Mouse (Mus musculus): ENCODE measurements around the gene Tdrd9. TPM values are rescaled to one million over a fixed set of nuclear protein-coding genes. Genes with fewer than 3 reads are reported as not detected.

Gene Tdrd9
- polyA plus RNA-seq, 1 experiment from 2014 or later: 0.17 TPM

DNA sequence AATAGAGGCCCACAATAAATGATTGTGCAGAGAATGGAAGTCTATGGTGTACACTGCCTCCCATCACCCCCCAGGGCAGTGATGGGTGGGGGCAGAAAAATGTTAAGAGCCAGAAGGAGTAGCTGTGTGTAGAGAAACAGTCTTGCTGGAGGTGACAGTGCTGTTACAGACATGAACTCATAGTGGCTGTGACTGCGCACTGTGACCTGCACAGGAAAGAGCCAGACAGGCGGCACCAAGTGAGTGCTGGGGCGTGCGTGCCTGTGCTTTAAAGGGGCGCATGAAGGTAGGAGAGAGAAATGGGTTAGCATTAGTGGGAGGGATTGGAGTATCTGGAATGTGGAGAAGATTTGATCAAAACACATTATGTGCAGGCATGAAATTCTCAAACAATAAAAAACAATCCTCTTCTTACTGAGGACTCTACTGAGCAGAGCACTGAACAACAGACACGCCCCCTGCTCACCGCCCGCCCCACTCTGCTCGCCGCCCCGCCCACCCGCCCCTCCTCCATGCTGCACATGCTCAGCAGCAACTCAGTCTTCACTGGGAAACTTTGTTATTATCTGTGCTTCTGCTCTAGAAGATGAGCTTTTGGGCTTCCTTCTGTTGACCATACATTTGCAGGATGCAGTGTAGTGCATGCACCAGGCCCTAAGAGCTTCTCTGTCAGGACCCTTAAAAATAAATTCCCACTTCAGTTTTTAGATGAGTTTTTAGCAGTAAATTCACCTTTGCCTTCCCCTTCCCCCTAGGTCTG, 41.3 kb downstream of the Tdrd9 start:
- peak; percentile 69; the same call in 1 of the 2 replicates for ATAC-seq (ENCODE audit: low read depth)
- H3K4me3 ChIP-seq (ENCODE audit: low read depth, low read length): no peak overlapping the region
- no peaks in the 10 kb centered on the region for H3K9me3 ChIP-seq (ENCODE audit: control insufficient read depth, low read length)
- no peak overlapping the region for H3K9ac ChIP-seq (replicated peaks; ENCODE audit: low read depth, low read length)
- no peaks in the 10 kb centered on the region for H3K36me3 ChIP-seq (ENCODE audit: control insufficient read depth, insufficient read depth, low read length)
- H3K27ac ChIP-seq (ENCODE audit: low read depth, low read length): no peak overlapping the region
- peak overlapping the region; percentile 34; the same call in 1 of the 2 replicates for H3K4me2 ChIP-seq (ENCODE audit: low read depth, low read length)
- WGBS: 30% methylated on average over 12 of the region's 12 CpGs
- no peaks in the 10 kb centered on the region for H3K4me1 ChIP-seq (ENCODE audit: control insufficient read depth, insufficient read depth, low read length)
- H3K27me3 ChIP-seq (ENCODE audit: control insufficient read depth, insufficient read depth, low read length): no peaks in the 10 kb centered on the region

DNA sequence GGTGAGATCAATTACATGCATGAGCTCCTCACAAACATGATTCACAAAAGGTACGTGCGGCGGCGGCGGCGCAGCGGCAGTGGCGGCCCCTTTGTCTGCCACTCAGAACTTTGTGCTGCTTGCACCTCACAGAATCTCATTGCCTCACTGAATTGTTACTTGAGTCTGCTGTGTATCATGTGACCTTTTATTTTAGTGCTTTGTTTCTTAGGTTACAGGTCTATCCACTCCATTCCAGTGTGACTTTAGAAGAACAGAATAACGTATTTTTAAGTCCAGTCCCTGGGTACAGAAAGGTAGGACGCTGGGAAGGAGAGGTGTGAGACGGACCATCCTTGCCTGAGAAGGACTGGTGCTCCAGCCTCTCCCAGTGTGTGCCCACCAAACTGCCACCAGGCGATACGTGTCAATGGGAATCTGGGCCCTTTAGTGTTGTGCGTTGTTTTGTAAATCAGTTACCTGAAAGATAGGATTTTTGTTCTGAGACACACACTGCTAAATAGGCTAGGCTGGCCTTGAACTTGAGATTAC, 42.0 kb downstream of the Tdrd9 start:
- H3K36me3 ChIP-seq (ENCODE audit: control insufficient read depth, insufficient read depth, low read length): no peaks in the 10 kb centered on the region
- H3K4me2 ChIP-seq (ENCODE audit: low read depth, low read length): peak overlapping the region; percentile 34; the same call in 1 of the 2 replicates
- H3K9ac ChIP-seq (replicated peaks; ENCODE audit: low read depth, low read length): no peak overlapping the region
- no peaks in the 10 kb centered on the region for H3K9me3 ChIP-seq (ENCODE audit: control insufficient read depth, low read length)
- no peak for ATAC-seq (ENCODE audit: low read depth)
- H3K4me3 ChIP-seq (ENCODE audit: low read depth, low read length): no peak overlapping the region
- 16% methylated on average over 14 of the region's 14 CpGs for WGBS
- H3K4me1 ChIP-seq (ENCODE audit: control insufficient read depth, insufficient read depth, low read length): no peaks in the 10 kb centered on the region
- no peak overlapping the region for H3K27ac ChIP-seq (ENCODE audit: low read depth, low read length)
- H3K27me3 ChIP-seq (ENCODE audit: control insufficient read depth, insufficient read depth, low read length): no peaks in the 10 kb centered on the region

DNA sequence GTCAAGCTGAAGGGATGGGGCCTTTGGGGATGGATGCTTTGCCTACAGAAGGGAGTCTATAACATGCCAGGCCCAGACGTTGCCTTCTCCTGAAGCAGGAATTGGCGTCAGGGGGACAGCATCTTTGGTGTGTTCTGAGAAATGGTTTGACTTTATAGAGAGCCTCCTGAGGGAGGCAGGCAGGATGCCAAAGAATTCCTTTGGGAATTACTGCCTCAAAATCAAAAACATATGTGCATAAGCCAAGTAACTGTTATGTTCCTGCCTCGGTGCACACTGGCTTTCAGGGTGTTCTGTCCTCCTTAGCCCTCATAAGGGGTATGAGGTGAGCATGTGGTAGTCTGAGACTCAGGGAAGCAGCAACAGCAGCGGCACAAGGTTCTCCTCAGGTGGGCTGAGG, 45.0 kb downstream of the Tdrd9 start:
- Histone ChIP-seq H3K27ac (ENCODE audit: low read depth, low read length) (no peak overlapping the region), H3K9ac (replicated peaks; ENCODE audit: low read depth, low read length) (no peak overlapping the region), H3K27me3 (ENCODE audit: control insufficient read depth, insufficient read depth, low read length) (no peaks in the 10 kb centered on the region), H3K4me2 (ENCODE audit: low read depth, low read length) (no peak overlapping the region), H3K36me3 (ENCODE audit: control insufficient read depth, insufficient read depth, low read length) (no peaks in the 10 kb centered on the region), H3K9me3 (ENCODE audit: control insufficient read depth, low read length) (no peaks in the 10 kb centered on the region), H3K4me1 (ENCODE audit: control insufficient read depth, insufficient read depth, low read length) (no peaks in the 10 kb centered on the region), H3K4me3 (ENCODE audit: low read depth, low read length) (no peak overlapping the region)
- 83% methylated on average over 4 of the region's 4 CpGs for WGBS
- ATAC-seq (ENCODE audit: low read depth): no peak

DNA sequence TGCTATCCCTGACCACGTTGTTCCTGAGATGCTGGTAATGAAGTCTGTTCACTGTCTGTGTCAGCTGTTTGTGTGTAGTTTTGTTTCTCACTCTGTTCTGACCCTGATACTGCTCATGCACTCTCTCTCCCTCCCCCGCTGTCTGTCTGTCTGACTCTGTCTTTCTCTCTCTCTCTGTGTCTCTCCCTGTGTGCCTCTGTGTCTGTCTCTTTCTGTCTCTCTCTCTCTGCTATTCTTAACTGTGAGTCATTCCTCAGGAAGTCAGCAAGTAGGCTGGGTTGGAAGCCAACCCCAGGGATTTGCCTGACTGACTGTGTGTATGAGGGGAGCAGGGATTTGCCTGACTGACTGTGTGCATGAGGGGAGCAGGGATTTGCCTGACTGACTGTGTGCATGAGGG, 51.9 kb downstream of the Tdrd9 start:
- Histone ChIP-seq H3K27ac (ENCODE audit: low read depth, low read length) (no peak overlapping the region), H3K4me3 (ENCODE audit: low read depth, low read length) (no peak overlapping the region), H3K36me3 (ENCODE audit: control insufficient read depth, insufficient read depth, low read length) (no peaks in the 10 kb centered on the region), H3K9ac (replicated peaks; ENCODE audit: low read depth, low read length) (no peak overlapping the region), H3K27me3 (ENCODE audit: control insufficient read depth, insufficient read depth, low read length) (no peaks in the 10 kb centered on the region), H3K9me3 (ENCODE audit: control insufficient read depth, low read length) (no peaks in the 10 kb centered on the region), H3K4me2 (ENCODE audit: low read depth, low read length) (no peak overlapping the region), H3K4me1 (ENCODE audit: control insufficient read depth, insufficient read depth, low read length) (no peaks in the 10 kb centered on the region)
- WGBS: 92% methylated on average over 2 of the region's 2 CpGs
- no peak for ATAC-seq (ENCODE audit: low read depth)

DNA sequence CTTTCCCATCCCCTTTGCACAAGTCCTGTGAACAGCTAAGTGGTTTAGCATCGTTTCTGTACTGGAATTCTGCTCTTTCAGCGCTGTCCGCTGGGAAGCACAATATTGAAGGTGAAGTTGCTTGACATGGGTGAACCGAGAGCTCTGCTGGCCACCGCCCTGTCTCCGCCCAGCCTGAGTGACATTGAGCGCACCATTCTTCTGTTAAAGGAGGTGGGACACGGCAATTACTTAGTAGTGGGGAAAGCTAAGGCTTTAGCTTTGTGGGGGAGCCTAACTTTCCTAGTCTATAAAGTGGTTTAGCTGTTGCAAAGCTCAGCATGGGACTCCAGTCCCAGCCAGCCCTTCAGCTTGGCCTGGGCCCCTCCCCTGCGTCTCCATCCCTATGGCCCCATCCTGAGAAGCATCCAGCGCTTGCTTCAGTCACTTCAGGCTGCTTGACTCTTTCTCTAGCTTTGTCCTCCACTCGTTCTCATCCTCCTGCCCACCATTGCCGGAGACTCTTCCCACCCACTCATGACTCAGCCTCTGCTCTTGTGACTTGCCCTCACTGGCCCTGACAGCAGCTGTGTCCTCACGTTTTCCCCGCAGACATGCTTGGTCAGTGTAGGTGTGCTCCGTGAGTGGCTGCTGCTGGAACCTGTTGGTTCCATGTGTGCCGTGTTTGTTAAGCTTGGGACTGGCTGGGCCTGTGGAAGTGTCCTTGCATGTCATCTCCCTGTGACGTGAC, 53.4 kb downstream of the Tdrd9 start:
- Histone ChIP-seq H3K4me2 (ENCODE audit: low read depth, low read length) (no peak overlapping the region), H3K9me3 (ENCODE audit: control insufficient read depth, low read length) (no peaks in the 10 kb centered on the region), H3K27ac (ENCODE audit: low read depth, low read length) (no peak overlapping the region), H3K27me3 (ENCODE audit: control insufficient read depth, insufficient read depth, low read length) (no peaks in the 10 kb centered on the region), H3K36me3 (ENCODE audit: control insufficient read depth, insufficient read depth, low read length) (no peaks in the 10 kb centered on the region), H3K4me1 (ENCODE audit: control insufficient read depth, insufficient read depth, low read length) (no peaks in the 10 kb centered on the region), H3K4me3 (ENCODE audit: low read depth, low read length) (no peak overlapping the region), H3K9ac (replicated peaks; ENCODE audit: low read depth, low read length) (no peak overlapping the region)
- ATAC-seq (ENCODE audit: low read depth): no peak
- 64% methylated on average over 17 of the region's 17 CpGs for WGBS

DNA sequence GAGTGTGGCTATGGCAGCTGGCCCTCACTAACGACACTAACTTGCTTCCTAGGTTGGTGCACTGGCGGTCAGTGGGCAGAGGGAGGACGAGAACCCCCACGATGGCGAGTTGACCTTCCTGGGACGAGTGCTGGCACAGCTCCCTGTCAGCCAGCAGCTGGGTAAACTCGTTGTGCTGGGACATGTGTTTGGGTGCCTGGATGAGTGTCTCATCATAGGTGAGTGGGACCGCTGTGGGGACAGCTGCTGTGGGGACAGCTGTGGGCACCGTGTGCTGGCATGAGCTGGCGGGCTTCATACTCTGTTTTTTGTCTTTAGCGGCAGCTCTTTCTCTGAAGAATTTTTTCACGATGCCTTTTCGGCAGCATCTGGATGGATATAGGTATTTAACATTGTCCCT, 54.1 kb downstream of the Tdrd9 start:
- Histone ChIP-seq H3K27me3 (ENCODE audit: control insufficient read depth, insufficient read depth, low read length) (no peaks in the 10 kb centered on the region), H3K27ac (ENCODE audit: low read depth, low read length) (no peak overlapping the region), H3K9ac (replicated peaks; ENCODE audit: low read depth, low read length) (no peak overlapping the region), H3K4me1 (ENCODE audit: control insufficient read depth, insufficient read depth, low read length) (no peaks in the 10 kb centered on the region), H3K36me3 (ENCODE audit: control insufficient read depth, insufficient read depth, low read length) (no peaks in the 10 kb centered on the region), H3K9me3 (ENCODE audit: control insufficient read depth, low read length) (no peaks in the 10 kb centered on the region), H3K4me3 (ENCODE audit: low read depth, low read length) (no peak overlapping the region), H3K4me2 (ENCODE audit: low read depth, low read length) (no peak overlapping the region)
- ATAC-seq (ENCODE audit: low read depth): no peak
- WGBS: 93% methylated on average over 13 of the region's 13 CpGs

DNA sequence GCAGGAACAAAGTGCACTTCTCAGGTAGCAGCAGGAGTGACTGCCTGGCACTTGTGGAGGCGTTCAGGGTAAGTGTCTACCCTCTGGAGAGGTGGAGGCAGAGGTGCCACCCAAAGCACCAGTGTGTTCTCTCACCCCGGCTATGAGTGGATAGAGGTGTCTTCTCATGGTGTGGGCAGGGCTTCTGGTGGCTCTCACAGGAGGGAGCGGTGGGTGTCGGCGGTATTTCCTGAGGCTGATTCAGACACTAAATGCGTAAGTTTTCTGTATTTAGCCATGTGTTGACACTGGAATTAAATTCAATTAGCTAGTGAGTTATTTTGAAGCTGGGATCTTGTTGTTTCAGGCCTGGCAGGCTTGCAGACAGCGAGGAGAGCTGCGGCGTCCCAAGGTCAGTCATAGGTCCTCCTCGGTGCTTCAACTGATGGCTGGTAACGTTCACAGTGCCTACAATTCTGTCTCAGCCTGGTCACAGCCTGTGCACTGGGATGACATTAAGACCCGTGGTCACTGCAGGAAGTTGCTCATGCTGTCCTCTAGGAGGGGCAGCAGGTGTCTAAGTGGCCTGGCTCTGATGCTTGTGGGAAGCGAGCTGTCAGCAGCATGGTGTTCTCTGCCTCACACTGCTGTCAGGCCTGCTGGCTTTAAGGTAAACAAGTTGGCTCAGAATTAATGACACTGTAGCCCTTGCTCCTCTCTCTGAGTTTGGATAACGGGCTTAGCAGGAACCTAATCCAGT, 54.7 kb downstream of the Tdrd9 start:
- no peaks in the 10 kb centered on the region for H3K4me1 ChIP-seq (ENCODE audit: control insufficient read depth, insufficient read depth, low read length)
- H3K27me3 ChIP-seq (ENCODE audit: control insufficient read depth, insufficient read depth, low read length): no peaks in the 10 kb centered on the region
- H3K4me3 ChIP-seq (ENCODE audit: low read depth, low read length): no peak overlapping the region
- H3K9me3 ChIP-seq (ENCODE audit: control insufficient read depth, low read length): no peaks in the 10 kb centered on the region
- 87% methylated on average over 14 of the region's 14 CpGs for WGBS
- no peak overlapping the region for H3K27ac ChIP-seq (ENCODE audit: low read depth, low read length)
- no peak overlapping the region for H3K9ac ChIP-seq (replicated peaks; ENCODE audit: low read depth, low read length)
- no peak overlapping the region for H3K4me2 ChIP-seq (ENCODE audit: low read depth, low read length)
- no peak for ATAC-seq (ENCODE audit: low read depth)
- no peaks in the 10 kb centered on the region for H3K36me3 ChIP-seq (ENCODE audit: control insufficient read depth, insufficient read depth, low read length)

DNA sequence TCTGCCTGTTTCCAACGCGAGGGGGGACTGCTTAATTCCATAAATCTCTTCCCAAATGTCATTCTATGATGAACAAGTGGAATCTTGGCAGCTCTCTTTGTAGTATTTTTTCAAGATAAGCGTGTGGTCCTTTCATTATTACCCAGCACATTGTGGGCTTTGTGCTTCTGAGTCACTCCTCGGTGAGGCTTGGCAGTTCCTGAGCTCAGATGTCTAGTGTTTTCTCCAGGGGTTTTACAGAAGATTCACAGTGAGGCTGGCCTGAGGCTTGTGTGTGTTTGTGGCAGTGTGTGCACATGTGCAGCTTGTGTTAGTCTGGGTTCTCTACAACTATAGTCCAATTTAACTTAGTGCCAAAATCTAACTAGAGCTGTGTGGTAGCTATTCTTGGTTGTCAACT, 56.0 kb downstream of the Tdrd9 start:
- no peak for ATAC-seq (ENCODE audit: low read depth)
- H3K9me3 ChIP-seq (ENCODE audit: control insufficient read depth, low read length): no peaks in the 10 kb centered on the region
- no peaks in the 10 kb centered on the region for H3K27me3 ChIP-seq (ENCODE audit: control insufficient read depth, insufficient read depth, low read length)
- H3K4me1 ChIP-seq (ENCODE audit: control insufficient read depth, insufficient read depth, low read length): no peaks in the 10 kb centered on the region
- H3K4me2 ChIP-seq (ENCODE audit: low read depth, low read length): no peak overlapping the region
- 68% methylated on average over 4 of the region's 4 CpGs for WGBS
- H3K4me3 ChIP-seq (ENCODE audit: low read depth, low read length): no peak overlapping the region
- no peaks in the 10 kb centered on the region for H3K36me3 ChIP-seq (ENCODE audit: control insufficient read depth, insufficient read depth, low read length)
- H3K27ac ChIP-seq (ENCODE audit: low read depth, low read length): no peak overlapping the region
- no peak overlapping the region for H3K9ac ChIP-seq (replicated peaks; ENCODE audit: low read depth, low read length)
